Mouse (Mus musculus): Measurements from ENCODE around the gene Msmo1. TPM values are rescaled to one million over a fixed set of nuclear protein-coding genes. Genes with fewer than 3 reads are reported as not detected.

Gene Msmo1
- total and polyA plus RNA-seq, 3 experiments = 50.6 to 359 (median 107) TPM

- Histone ChIP-seq H3K36me3 (replicated peaks in 1 of 2; ENCODE audit: control insufficient read depth in 1 of 2, insufficient read depth in 1 of 2, low read length in 1 of 2) (peaks cover 33 to 74% of the 10 kb centered on the region in 2 experiments), H3K4me1 (ENCODE audit: control insufficient read depth in 1 of 2, insufficient read depth in 2 of 2) (no peaks in the 10 kb centered on the region; a peak in 1 of 4 replicates), H3K4me3 (replicated peaks in 1 of 3; ENCODE audit: low read depth in 2 of 3, low read length in 2 of 3, poor library complexity in 1 of 3) (no peak overlapping the region), H3K4me2 (ENCODE audit: insufficient read depth, low read depth, poor library complexity, severe bottlenecking) (no peak overlapping the region), H3K9me3 (replicated peaks; ENCODE audit: low read length) (no peaks in the 10 kb centered on the region), H3K27me3 (replicated peaks) (no peaks in the 10 kb centered on the region), H3K79me2 (replicated peaks; ENCODE audit: control insufficient read depth, extremely low read depth, insufficient read depth, poor library complexity, severe bottlenecking) (no peaks in the 10 kb centered on the region), H3K9ac (ENCODE audit: insufficient read depth, low read depth) (no peak overlapping the region), H3K27ac (ENCODE audit: insufficient read depth, low read depth) (no peak overlapping the region)
- DNase-seq (ENCODE audit: extremely low read depth) = no peak
- in situ Hi-C loops (cut with MboI; ENCODE audit: low pct_ligation_motif_present, low pct_unique_long_range_greater_than_20kb, low sequenced_read_pairs) = no loop called here
- peak; percentile 18 to 41; a peak in 2 of 4 replicates for TF ChIP-seq CTCF (conservative IDR thresholded peaks at IDR 0.05 in 1 of 2, IDR thresholded peaks at IDR 0.05 in 1 of 2; ENCODE audit: low read depth in 2 of 2, low read length in 2 of 2)
- no peak for TF ChIP-seq ZKSCAN1 (IDR thresholded peaks at IDR 0.05; ENCODE audit: borderline replicate concordance, low read depth, low read length)
- no peak for TF ChIP-seq MYC (IDR thresholded peaks at IDR 0.05; ENCODE audit: low read depth, low read length)
- no peak for TF ChIP-seq MAFK (IDR thresholded peaks at IDR 0.05; ENCODE audit: insufficient replicate concordance, low read length)
- dilution Hi-C loops (cut with MboI; ENCODE audit: extremely low pct_ligation_motif_present, extremely low pct_unique_long_range_greater_than_20kb, low sequenced_read_pairs) = no loop called here
Measured at GRCm38 (mm10) chr8:64717868-64718267, 15.7 kb downstream of the Msmo1 start.

DNA sequence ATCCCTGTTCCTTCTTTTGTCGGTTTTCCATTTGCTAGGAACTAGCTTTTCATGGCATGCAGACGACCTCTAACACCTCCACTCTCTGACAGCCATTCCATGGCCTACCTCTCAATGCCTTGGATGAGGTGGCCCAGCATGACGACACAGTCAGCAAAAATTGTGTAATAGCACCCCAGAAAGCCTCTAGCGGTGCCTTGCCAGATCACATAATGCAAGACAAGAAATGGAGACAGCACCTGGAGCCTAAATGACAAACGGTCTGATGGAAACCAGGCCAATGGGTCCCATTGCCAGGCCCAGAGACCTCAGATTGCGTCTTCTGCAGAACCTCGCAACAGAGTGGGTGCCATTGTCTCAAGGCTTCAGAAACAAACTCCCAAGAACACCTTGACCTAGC is 21.1 kb downstream of the Msmo1 start:
- no peak for DNase-seq (ENCODE audit: extremely low read depth)
- H3K4me3 ChIP-seq (replicated peaks in 1 of 3; ENCODE audit: low read depth in 2 of 3, low read length in 2 of 3, poor library complexity in 1 of 3) = no peak overlapping the region
- H3K9ac ChIP-seq (ENCODE audit: insufficient read depth, low read depth) = no peak overlapping the region
- dilution Hi-C loops (cut with MboI; ENCODE audit: extremely low pct_ligation_motif_present, extremely low pct_unique_long_range_greater_than_20kb, low sequenced_read_pairs) (no loop called here), in situ Hi-C loops (cut with MboI; ENCODE audit: low pct_ligation_motif_present, low pct_unique_long_range_greater_than_20kb, low sequenced_read_pairs) (no loop called here)
- H3K4me1 ChIP-seq (ENCODE audit: control insufficient read depth in 1 of 2, insufficient read depth in 2 of 2) = no peaks in the 10 kb centered on the region; a peak in 1 of 4 replicates
- TF ChIP-seq TCF12 (IDR thresholded peaks at IDR 0.05; ENCODE audit: low read depth, low read length) (no peak), ELF1 (IDR thresholded peaks at IDR 0.05; ENCODE audit: low read depth, low read length) (no peak)
- H3K4me2 ChIP-seq (ENCODE audit: insufficient read depth, low read depth, poor library complexity, severe bottlenecking) = no peak overlapping the region
- H3K27me3 ChIP-seq (replicated peaks) = no peaks in the 10 kb centered on the region
- no peaks in the 10 kb centered on the region for H3K9me3 ChIP-seq (replicated peaks; ENCODE audit: low read length)
- no peak overlapping the region for H3K27ac ChIP-seq (ENCODE audit: insufficient read depth, low read depth)
- H3K36me3 ChIP-seq (replicated peaks in 1 of 2; ENCODE audit: control insufficient read depth in 1 of 2, insufficient read depth in 1 of 2, low read length in 1 of 2) = peaks cover 0 to 22% of the 10 kb centered on the region in 2 experiments
- no peaks in the 10 kb centered on the region for H3K79me2 ChIP-seq (replicated peaks; ENCODE audit: control insufficient read depth, extremely low read depth, insufficient read depth, poor library complexity, severe bottlenecking)

DNA sequence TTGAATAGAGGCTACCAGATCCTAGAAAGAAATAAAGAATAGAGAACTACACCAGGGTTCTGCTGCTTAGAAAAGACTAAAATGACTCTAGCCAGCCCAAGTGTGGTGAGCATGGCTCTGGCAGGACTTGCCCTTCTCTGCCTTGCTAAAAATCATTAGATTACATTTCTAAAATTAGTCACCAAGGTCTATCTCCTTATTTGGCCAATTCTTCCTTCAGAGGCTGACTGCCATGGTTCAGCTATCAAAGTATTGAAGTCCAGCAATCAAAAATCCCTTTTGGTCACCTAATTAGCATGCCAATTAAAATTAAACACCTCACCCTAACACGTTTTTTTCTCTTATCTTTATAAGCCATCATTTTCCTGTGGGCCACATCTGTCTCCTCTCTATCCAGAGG is 22.0 kb downstream of the Msmo1 start:
- Histone ChIP-seq H3K4me1 (ENCODE audit: control insufficient read depth in 1 of 2, insufficient read depth in 2 of 2) (no peaks in the 10 kb centered on the region; a peak in 1 of 4 replicates), H3K36me3 (replicated peaks in 1 of 2; ENCODE audit: control insufficient read depth in 1 of 2, insufficient read depth in 1 of 2, low read length in 1 of 2) (peaks cover 0 to 13% of the 10 kb centered on the region in 2 experiments), H3K79me2 (replicated peaks; ENCODE audit: control insufficient read depth, extremely low read depth, insufficient read depth, poor library complexity, severe bottlenecking) (no peaks in the 10 kb centered on the region), H3K27me3 (replicated peaks) (no peaks in the 10 kb centered on the region), H3K4me3 (replicated peaks in 1 of 3; ENCODE audit: low read depth in 2 of 3, low read length in 2 of 3, poor library complexity in 1 of 3) (no peak overlapping the region), H3K9me3 (replicated peaks; ENCODE audit: low read length) (no peaks in the 10 kb centered on the region), H3K4me2 (ENCODE audit: insufficient read depth, low read depth, poor library complexity, severe bottlenecking) (no peak overlapping the region), H3K27ac (ENCODE audit: insufficient read depth, low read depth) (no peak overlapping the region), H3K9ac (ENCODE audit: insufficient read depth, low read depth) (no peak overlapping the region)
- in situ Hi-C loops (cut with MboI; ENCODE audit: low pct_ligation_motif_present, low pct_unique_long_range_greater_than_20kb, low sequenced_read_pairs) (no loop called here), dilution Hi-C loops (cut with MboI; ENCODE audit: extremely low pct_ligation_motif_present, extremely low pct_unique_long_range_greater_than_20kb, low sequenced_read_pairs) (no loop called here)
- DNase-seq (ENCODE audit: extremely low read depth) = no peak
- TF ChIP-seq SIN3A (IDR thresholded peaks at IDR 0.05; ENCODE audit: low read length) (no peak), TCF12 (IDR thresholded peaks at IDR 0.05; ENCODE audit: low read depth, low read length) (no peak), IRF4 (IDR thresholded peaks at IDR 0.05; ENCODE audit: low read depth, low read length) (no peak), ETS1 (conservative IDR thresholded peaks at IDR 0.05; ENCODE audit: low read depth, low read length) (no peak), MEF2A (IDR thresholded peaks at IDR 0.05; ENCODE audit: borderline replicate concordance, low read depth, low read length) (no peak), ZKSCAN1 (IDR thresholded peaks at IDR 0.05; ENCODE audit: borderline replicate concordance, low read depth, low read length) (no peak), CHD2 (IDR thresholded peaks at IDR 0.05; ENCODE audit: low read length) (no peak), MAFK (IDR thresholded peaks at IDR 0.05; ENCODE audit: insufficient replicate concordance, low read length) (no peak)

Data from CH12.LX (cell line).